In the genomic region with DNA sequence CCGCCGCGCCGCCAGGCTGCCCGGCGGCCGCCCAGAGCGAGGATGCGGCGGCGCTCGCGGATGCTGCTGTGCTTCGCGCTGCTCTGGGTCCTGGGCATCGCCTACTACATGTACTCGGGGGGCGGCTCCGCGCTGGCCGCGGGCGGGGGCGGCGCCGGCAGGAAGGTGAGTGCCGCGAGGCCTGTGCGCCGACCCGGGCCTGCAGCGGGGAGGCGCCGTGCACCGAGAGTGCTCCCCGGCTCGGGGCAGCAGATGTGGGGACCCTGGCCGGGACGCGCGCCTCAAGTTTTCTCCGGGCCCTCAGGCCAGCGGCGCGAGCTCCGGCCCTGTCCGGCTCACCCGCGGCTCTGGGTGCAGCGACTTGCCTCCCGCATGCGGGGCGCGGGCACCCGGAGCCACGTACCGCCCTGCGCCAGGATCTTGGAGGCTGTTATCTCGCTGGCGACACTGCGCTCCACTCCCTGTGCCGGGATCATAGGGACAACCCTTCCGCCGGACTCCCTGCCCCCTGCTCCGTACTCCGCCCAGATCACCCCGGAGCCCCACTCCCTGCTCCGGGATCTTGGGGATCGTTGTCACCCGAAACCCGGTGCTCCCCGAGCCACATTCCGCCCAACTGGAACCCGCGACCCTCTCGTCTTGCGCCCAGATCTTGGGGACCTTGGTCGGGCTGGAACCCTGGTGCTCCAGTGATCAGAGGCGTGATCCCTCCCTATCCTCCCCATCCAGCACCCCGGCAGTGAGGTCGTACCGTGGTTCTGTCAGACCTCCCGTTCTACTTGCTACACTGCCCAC, we compare ENCODE assay signal across 8 mouse cellular contexts. TPM values are rescaled to one million over a fixed set of nuclear protein-coding genes. Genes with fewer than 3 reads are reported as not detected.
A peak's percentile ranks its signal among the peaks of the same experiment; 100 is the strongest.
DNase-seq lines count a peak whose midpoint lies in the region; ATAC-seq lines count a peak whose summit lies in the region.

No protein-coding gene starts in this region.

- H3K27me3 ChIP-seq in forebrain, embryonic 15.5 days: no peaks in the 10 kb centered on the region
- no peaks in the 10 kb centered on the region for H3K27me3 ChIP-seq in hindbrain, embryonic 12.5 days
- H3K27me3 ChIP-seq in liver, embryonic 12.5 days (replicated peaks): peaks cover 15% of the 10 kb centered on the region

- peak overlapping the region; percentile 80 for H3K27ac ChIP-seq in forebrain, embryonic 15.5 days (replicated peaks)
- peak overlapping the region; percentile 83 for H3K27ac ChIP-seq in hindbrain, embryonic 12.5 days
- H3K27ac ChIP-seq in liver, embryonic 12.5 days: peak overlapping the region; percentile 77

- under 1% methylated on average over 81 of the region's 83 CpGs for WGBS in forebrain, embryonic 15.5 days
- WGBS in hindbrain, embryonic 12.5 days: under 1% methylated on average over 77 of the region's 83 CpGs
- under 1% methylated on average over 83 of the region's 83 CpGs for WGBS in liver, embryonic 12.5 days (ENCODE audit: insufficient replicate concordance)

- ATAC-seq in forebrain, embryonic 15.5 days (replicated peaks): peak; percentile 59
- peak; percentile 75 for ATAC-seq in hindbrain, embryonic 12.5 days (ENCODE audit: low FRiP score)
- ATAC-seq in liver, embryonic 12.5 days: peak; percentile 83

- H3K9ac ChIP-seq in forebrain, embryonic 15.5 days (replicated peaks): peak overlapping the region; percentile 91
- peak overlapping the region; percentile 93 for H3K9ac ChIP-seq in hindbrain, embryonic 12.5 days
- peak overlapping the region; percentile 85 for H3K9ac ChIP-seq in liver, embryonic 12.5 days

- H3K4me3 ChIP-seq in forebrain, embryonic 15.5 days: peak overlapping the region; percentile 97
- peak overlapping the region; percentile 71 for H3K4me3 ChIP-seq in hindbrain, embryonic 12.5 days
- H3K4me3 ChIP-seq in liver, embryonic 12.5 days: peak overlapping the region; percentile 89

- no peaks in the 10 kb centered on the region for H3K9me3 ChIP-seq in forebrain, embryonic 15.5 days
- no peaks in the 10 kb centered on the region for H3K9me3 ChIP-seq in hindbrain, embryonic 12.5 days (replicated peaks)
- H3K9me3 ChIP-seq in liver, embryonic 12.5 days (replicated peaks): no peaks in the 10 kb centered on the region

- no peaks in the 10 kb centered on the region for H3K36me3 ChIP-seq in forebrain, embryonic 15.5 days
- no peaks in the 10 kb centered on the region for H3K36me3 ChIP-seq in hindbrain, embryonic 12.5 days
- 0 out of 2 replicates have a peak, but pooled peaks cover under 1% of the 10 kb centered on the region for H3K36me3 ChIP-seq in liver, embryonic 12.5 days

- H3K4me1 ChIP-seq in forebrain, embryonic 15.5 days: peaks cover 39% of the 10 kb centered on the region
- H3K4me1 ChIP-seq in hindbrain, embryonic 12.5 days: peaks cover 37% of the 10 kb centered on the region
- peaks cover 47% of the 10 kb centered on the region for H3K4me1 ChIP-seq in liver, embryonic 12.5 days

- H3K4me2 ChIP-seq in forebrain, embryonic 15.5 days (replicated peaks): peak overlapping the region; percentile 97
- H3K4me2 ChIP-seq in hindbrain, embryonic 12.5 days (replicated peaks): peak overlapping the region; percentile 96
- H3K4me2 ChIP-seq in liver, embryonic 12.5 days: peak overlapping the region; percentile 97

- DNase-seq in thymus, postnatal 4 days: peak; percentile 86
- DNase-seq in thymus, postnatal 14 days: no peak
- peak; percentile 22 for DNase-seq in c-Kit-negative CD71-positive TER-119-positive erythroid progenitor cells, embryonic 14.5 days (ENCODE audit: low read depth, low spot score)
- peak; percentile 49 to 61 for DNase-seq in natural killer cell, adult 2 months (ENCODE audit: low spot score in 2 of 2)
- no peak for DNase-seq in Muller cell, postnatal 12 days (ENCODE audit: inconsistent ontology term)

RNA-seq across cellular contexts. Expression of a gene that starts 0.5 kb away (rescaled TPM):
- 54.2 and 56.3 TPM in 2 replicates for polyA plus RNA-seq in forebrain, embryonic 15.5 days (2015; fragmentation: Nextera tagmentation; extraction: Ambion mirVana)
- polyA plus RNA-seq in hindbrain, embryonic 12.5 days (2016; fragmentation: Nextera tagmentation; extraction: Ambion mirVana): 84.8 and 86.1 TPM in 2 replicates
- polyA plus RNA-seq in liver, embryonic 12.5 days (2016; fragmentation: Nextera tagmentation; extraction: Ambion mirVana): 36.6 and 37.5 TPM in 2 replicates

Comparison
In these comparisons a context has a peak if more than half of its experiments do, and no peak if none do; other contexts are left out.
1. DNase-seq: peak in thymus, postnatal 4 days (single experiment), c-Kit-negative CD71-positive TER-119-positive erythroid progenitor cells, embryonic 14.5 days (single experiment) and natural killer cell, adult 2 months (2 of 2); none in thymus, postnatal 14 days (single experiment) and Muller cell, postnatal 12 days (single experiment).
2. Peak in every context shown above with its lines, with median percentiles within 50 percentile points of each other: ATAC-seq, H3K27ac ChIP-seq, H3K4me2 ChIP-seq, H3K4me3 ChIP-seq and H3K9ac ChIP-seq.